8 mouse cellular contexts compared by ENCODE assay signal in the genomic region with DNA sequence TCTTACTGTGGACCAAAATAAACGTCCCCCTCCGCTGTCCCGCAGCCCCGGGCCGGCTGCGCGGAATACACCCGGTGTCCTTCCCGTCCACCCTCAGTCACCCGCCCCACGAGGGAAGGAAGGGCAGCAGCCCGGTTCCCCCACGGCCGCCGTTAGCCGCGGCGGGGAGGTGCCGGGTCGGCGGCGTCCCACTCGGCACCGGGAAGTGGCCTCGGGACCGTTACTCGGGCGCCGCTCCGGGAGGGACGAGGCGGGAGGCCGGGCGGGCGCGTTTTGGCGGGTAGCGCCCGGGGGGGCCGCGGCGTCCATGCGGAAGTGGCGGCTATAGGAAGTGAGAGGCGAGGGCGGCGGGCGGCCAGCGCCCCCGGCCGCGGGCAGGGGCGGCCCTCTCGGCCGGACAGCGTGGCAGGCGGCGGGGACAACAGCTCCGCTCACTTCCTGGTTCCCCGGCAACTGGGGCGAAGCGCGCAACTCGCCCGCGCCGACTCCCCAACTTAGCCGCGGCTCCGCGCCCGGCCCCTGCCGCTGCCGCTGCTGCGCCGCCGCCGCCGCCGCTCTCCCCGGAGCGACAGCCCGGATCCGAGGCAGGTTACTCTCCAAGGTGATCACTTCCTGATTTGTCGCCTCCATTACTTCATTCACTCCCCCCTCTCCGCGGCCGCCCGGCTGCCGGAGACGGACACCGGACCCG. TPM values are rescaled to one million over a fixed set of nuclear protein-coding genes. Genes with fewer than 3 reads are reported as not detected.
A peak's percentile ranks its signal among the peaks of the same experiment; 100 is the strongest.
DNase-seq lines count a peak whose midpoint lies in the region; ATAC-seq and TF ChIP-seq lines count a peak whose summit lies in the region.

No protein-coding gene starts in this region.

- no peak for TF ChIP-seq POLR2A in bone marrow macrophage, adult 2 months (IDR thresholded peaks at IDR 0.05; ENCODE audit: borderline replicate concordance, low read depth, low read length)

- no peaks in the 10 kb centered on the region for H3K27me3 ChIP-seq in intestine, embryonic 15.5 days (replicated peaks)
- no peaks in the 10 kb centered on the region for H3K27me3 ChIP-seq in liver, embryonic 13.5 days

- peak overlapping the region; percentile 98 for H3K27ac ChIP-seq in bone marrow macrophage, adult 2 months (ENCODE audit: insufficient read depth, low read depth, low read length)
- H3K27ac ChIP-seq in intestine, embryonic 15.5 days: peak overlapping the region; percentile 99
- peak overlapping the region; percentile 96 for H3K27ac ChIP-seq in liver, embryonic 13.5 days

- peaks cover 13% of the 10 kb centered on the region for H3K4me1 ChIP-seq in bone marrow macrophage, adult 2 months (ENCODE audit: control insufficient read depth, insufficient read depth, low read length)
- peaks cover 2% of the 10 kb centered on the region; the same call in 1 of the 2 replicates for H3K4me1 ChIP-seq in intestine, embryonic 15.5 days (replicated peaks)
- H3K4me1 ChIP-seq in liver, embryonic 13.5 days (replicated peaks): peaks cover 40% of the 10 kb centered on the region

- peak; percentile 63 for DNase-seq in ovary, postnatal 10 days (ENCODE audit: low spot score)
- DNase-seq in ovary, adult 18-20 months (ENCODE audit: low spot score): no peak
- DNase-seq in forelimb bud, embryonic 11.5 days (ENCODE audit: low read depth, low spot score): peak; percentile 7
- peak; percentile 38 for DNase-seq in liver, embryonic 13.5 days
- DNase-seq in testis, postnatal 14 days (ENCODE audit: low spot score): peak; percentile 76

- under 1% methylated on average over 93 of the region's 93 CpGs for WGBS in intestine, embryonic 15.5 days
- under 1% methylated on average over 78 of the region's 93 CpGs for WGBS in liver, embryonic 13.5 days (ENCODE audit: insufficient replicate concordance)

- TF ChIP-seq CTCF in bone marrow macrophage, adult 2 months (IDR thresholded peaks at IDR 0.05; ENCODE audit: low read depth, low read length): no peak

- peak; percentile 65 for ATAC-seq in intestine, embryonic 15.5 days
- peak; percentile 13 for ATAC-seq in liver, embryonic 13.5 days (ENCODE audit: low read depth)
- ATAC-seq in monocyte, adult 5-6 weeks (replicated peaks; ENCODE audit: insufficient number of reproducible peaks, low FRiP score, low TSS enrichment, poor library complexity, severe bottlenecking): 0 out of 2 replicates have a peak, but pooled peaks have one; percentile 2

- H3K4me2 ChIP-seq in intestine, embryonic 15.5 days (replicated peaks): peak overlapping the region; percentile 67
- peak overlapping the region; percentile 95 for H3K4me2 ChIP-seq in liver, embryonic 13.5 days

- peak overlapping the region; percentile 72 for H3K4me3 ChIP-seq in bone marrow macrophage, adult 2 months (ENCODE audit: insufficient read depth, low read length)
- H3K4me3 ChIP-seq in intestine, embryonic 15.5 days (replicated peaks): peak overlapping the region; percentile 98
- peak overlapping the region; percentile 94 for H3K4me3 ChIP-seq in liver, embryonic 13.5 days (replicated peaks)

- no peaks in the 10 kb centered on the region for H3K36me3 ChIP-seq in intestine, embryonic 15.5 days
- 0 out of 2 replicates have a peak, but pooled peaks cover 3% of the 10 kb centered on the region for H3K36me3 ChIP-seq in liver, embryonic 13.5 days

- H3K9ac ChIP-seq in intestine, embryonic 15.5 days: peak overlapping the region; percentile 97
- peak overlapping the region; percentile 95 for H3K9ac ChIP-seq in liver, embryonic 13.5 days

- no peaks in the 10 kb centered on the region for H3K9me3 ChIP-seq in intestine, embryonic 15.5 days
- H3K9me3 ChIP-seq in liver, embryonic 13.5 days (replicated peaks): no peaks in the 10 kb centered on the region

RNA-seq across cellular contexts. Expression of gene Noct, which starts 52.3 kb away (rescaled TPM):
- 8.3 and 9.2 TPM in 2 replicates for polyA plus RNA-seq in bone marrow macrophage, adult 2 months (2012; ENCODE audit: insufficient read depth, insufficient read length, missing spikeins)
- polyA plus RNA-seq in intestine, embryonic 15.5 days (2015; fragmentation: Nextera tagmentation; extraction: Ambion mirVana): 7.0 and 7.4 TPM in 2 replicates
- polyA plus RNA-seq in liver, embryonic 13.5 days (2015; fragmentation: Nextera tagmentation; extraction: Ambion mirVana): 20.5 and 23.1 TPM in 2 replicates
- 13.9 to 18.6 TPM (median 17.2 TPM) in 3 replicates for total RNA-seq in monocyte, adult 5-6 weeks (2017)

Comparison
In these comparisons a context has a peak if more than half of its experiments do, and no peak if none do; other contexts are left out.
1. ATAC-seq: peak in every context shown above with its lines; median percentile 65 in intestine, embryonic 15.5 days; 13 in liver, embryonic 13.5 days; 2 in monocyte, adult 5-6 weeks.